Mouse (Mus musculus): ENCODE results near the gene Mrtfb. TPM values are rescaled to one million over a fixed set of nuclear protein-coding genes. Genes with fewer than 3 reads are reported as not detected.

Gene Mrtfb
- total RNA-seq (2021), result 10 to 100 TPM; 62.9 to 63.5 TPM

DNA sequence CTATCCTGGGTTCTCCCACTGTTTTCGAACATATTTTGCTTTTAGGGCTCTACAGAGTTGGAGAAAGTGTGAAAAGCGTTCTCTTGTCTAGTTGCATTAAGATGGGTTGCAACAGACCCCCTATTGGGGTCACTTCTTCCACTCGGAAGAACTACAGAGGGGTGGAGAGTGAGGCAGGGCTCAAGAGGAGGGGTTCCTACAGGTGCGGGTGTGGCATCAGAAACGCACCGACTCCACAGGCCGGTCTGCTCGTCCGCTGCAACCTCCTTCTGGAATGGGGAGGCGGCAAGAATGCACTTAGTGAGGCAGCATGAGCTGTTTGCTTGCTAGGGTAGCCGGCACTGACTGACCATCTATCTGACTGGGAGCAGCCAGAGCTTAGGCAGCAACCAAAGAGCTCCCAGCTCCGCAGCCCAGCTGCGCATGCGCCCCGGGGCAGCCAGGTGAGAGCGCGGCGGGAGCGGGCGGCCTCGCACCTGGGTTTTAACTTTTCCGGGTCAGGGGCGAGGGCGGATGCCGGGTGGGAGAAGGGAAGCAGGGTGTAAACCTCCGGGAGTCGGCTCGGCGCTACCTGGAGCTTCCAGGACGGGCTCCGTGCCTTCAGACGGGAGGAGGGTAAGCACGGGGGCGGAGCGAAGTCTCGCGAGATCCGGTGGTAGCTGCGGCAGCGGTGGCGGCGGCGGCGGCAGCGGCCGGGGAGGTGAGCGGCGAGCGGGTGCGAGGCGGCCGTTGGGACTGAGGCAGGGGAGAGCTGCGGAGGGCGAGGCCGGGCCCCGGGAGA lies at the start of gene Mrtfb:
Mrtfb (plus strand) TSS at position 627 of the 781 bp plus-strand sequence.
- intact Hi-C loops (cut with DNase I), result no loop called here
- peak; percentile 92 for DNase-seq

DNA sequence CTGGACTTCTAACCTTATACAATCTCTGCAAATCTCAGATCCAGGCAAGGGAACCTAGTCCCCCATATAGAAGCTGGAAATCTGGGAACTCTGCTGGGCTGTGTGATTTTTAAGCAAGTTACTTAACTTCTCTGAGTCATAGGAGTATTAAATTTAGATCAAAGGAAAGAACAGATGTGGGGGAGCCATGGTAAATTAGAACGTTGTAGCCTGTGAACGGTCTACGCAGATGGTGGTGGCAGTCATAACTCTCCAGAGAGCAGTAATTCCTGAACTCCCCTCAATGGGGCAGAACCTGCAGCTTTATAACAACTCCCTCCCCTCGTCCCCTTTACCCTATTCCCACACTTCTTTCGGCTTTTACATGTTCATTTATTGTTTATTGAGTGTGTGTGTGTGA lies 48.6 kb upstream of the Mrtfb start:
- intact Hi-C loops (cut with DNase I), result no loop called here
- DNase-seq, result no peak

DNA sequence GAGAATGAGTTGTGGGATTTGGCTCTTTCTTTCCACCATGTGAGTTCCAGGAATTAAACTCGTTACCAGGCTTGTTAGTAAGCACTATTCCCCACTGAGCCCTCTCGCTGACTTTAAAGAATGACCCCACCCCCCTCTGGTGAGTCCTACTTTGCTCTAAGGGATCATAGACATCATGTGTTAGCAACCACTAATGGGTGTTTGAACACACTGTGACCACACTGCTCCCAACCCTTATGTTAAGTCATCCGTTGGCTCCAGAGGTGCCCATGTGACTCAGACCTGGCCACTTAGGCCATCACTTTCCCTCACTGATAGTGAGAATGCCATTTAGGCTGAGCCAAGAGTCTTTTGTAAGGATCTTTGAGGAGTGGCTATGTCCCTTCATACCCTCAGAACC lies 48.2 kb upstream of the Mrtfb start:
- intact Hi-C loops (cut with DNase I), result no loop called here
- no peak for DNase-seq

DNA sequence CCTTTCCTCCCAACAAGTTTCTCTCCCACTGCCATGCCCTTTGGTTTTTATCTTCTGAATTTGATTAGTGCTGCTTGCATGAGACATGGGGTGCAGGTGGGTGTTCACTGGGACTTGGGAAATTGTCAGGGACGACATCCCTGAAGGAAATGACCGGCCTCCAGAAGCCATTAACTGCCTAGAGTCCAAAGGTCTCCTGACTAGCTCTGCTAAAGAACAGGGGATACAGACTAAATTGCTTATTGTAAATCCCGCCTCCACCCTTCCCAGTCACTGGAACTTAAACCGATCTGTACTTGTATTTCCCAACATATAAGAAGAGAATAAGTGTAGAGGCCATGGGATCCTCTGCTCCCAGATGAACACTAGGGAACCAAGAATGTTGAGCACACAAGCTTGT lies 43.5 kb upstream of the Mrtfb start:
- intact Hi-C loops (cut with DNase I), result no loop called here
- no peak for DNase-seq

DNA sequence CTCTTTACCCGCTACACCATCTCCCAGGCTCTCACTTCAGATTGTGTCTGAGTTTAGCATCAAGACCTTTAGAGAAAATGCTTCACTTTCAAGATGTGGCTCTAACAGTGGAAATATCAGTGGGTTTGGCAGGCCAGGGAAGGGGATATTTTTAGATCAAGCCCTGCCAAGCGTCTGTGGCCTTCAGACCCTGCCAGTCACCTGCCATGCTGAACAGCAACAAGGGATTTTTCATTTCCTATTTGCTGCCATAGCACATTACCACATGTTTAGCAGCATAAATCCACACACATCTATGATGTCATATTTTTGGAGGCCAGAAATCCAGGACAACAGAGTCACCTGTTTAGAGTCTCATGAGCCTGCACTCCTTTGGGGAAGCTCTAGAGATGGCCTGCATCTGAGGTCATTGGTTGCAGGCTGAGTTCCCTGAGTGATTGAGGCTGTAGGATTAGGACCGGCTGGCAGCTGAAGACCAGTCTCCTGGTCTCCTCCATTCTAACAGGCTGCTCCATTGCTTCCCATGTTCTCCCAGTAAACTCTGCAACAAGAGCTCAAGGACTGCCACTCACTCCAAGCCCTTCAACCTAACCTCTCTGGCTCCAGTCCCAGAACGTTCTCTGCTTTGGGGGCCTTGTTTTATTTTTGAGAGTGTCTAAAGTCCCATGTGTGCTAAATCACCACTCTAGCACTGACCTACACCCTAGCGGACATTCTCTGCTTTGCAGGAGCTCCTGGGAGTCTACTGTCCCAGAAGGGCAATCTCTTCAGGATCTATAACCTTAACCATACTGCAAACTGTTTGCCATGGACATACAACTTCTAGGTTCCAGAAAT lies 39.9 kb upstream of the Mrtfb start:
- intact Hi-C loops (cut with DNase I), result no loop called here
- DNase-seq, result no peak

DNA sequence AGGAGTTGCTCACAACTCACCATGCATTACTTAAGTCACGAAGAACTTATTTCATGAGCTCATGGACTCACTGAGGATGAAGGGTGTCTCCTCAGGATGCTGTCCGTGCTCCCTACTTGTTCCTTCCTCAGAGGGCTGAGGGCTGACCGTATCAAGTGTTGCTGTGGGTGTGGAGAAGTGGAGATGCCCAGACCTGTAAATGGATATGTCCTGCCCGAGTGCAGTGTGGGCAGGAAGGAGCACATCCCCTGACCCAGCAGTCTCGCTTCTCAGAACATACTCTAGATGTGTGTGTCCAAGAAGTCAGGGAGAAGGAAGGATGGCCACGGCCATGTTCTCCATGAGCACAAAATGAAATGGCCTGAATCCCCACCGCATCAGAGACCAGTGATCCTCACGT lies 38.3 kb upstream of the Mrtfb start:
- intact Hi-C loops (cut with DNase I), result no loop called here

DNA sequence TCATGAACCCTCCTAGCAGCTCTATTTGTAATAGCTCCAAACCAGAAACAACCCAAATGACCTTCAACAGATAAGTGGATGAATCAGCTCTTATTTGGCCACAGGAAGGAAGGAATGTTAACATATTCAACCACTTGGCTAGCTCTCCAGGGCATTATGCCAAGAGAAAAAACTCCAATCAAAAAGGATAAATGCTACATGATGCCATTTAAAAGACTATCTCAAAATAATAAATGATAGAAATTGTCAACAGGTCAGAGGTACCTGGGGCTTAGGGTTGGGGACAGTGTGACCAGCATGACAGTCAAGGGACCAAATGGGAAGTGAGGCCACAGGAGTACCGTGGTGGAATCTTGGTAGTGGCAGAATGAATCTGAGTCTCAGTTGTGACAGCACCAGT lies 34.8 kb upstream of the Mrtfb start:
- intact Hi-C loops (cut with DNase I), result no loop called here
- no peak for DNase-seq

More for the DNA sequence above, 38.3 kb upstream of the Mrtfb start:
- DNase-seq, result no peak

DNA sequence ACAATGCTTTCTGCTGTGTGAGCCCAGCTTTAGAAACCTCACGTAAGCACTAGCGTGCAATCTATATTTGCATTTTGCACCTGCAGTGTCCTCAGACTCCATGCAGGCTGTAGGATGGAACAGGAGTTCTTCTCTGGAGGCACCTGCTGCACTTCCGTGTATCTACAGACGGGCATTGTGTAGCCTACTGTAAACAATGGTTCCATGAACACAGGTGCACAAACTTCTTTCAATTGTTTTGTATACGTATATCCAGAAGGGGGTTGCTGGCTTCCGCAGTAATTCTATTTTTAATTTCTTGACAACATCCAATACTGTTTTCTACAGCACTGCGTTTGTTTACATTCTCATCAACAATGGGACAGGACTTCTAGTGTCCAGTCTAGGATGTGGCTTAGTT lies 24.2 kb upstream of the Mrtfb start:
- DNase-seq, result no peak
- intact Hi-C loops (cut with DNase I), result no loop called here

DNA sequence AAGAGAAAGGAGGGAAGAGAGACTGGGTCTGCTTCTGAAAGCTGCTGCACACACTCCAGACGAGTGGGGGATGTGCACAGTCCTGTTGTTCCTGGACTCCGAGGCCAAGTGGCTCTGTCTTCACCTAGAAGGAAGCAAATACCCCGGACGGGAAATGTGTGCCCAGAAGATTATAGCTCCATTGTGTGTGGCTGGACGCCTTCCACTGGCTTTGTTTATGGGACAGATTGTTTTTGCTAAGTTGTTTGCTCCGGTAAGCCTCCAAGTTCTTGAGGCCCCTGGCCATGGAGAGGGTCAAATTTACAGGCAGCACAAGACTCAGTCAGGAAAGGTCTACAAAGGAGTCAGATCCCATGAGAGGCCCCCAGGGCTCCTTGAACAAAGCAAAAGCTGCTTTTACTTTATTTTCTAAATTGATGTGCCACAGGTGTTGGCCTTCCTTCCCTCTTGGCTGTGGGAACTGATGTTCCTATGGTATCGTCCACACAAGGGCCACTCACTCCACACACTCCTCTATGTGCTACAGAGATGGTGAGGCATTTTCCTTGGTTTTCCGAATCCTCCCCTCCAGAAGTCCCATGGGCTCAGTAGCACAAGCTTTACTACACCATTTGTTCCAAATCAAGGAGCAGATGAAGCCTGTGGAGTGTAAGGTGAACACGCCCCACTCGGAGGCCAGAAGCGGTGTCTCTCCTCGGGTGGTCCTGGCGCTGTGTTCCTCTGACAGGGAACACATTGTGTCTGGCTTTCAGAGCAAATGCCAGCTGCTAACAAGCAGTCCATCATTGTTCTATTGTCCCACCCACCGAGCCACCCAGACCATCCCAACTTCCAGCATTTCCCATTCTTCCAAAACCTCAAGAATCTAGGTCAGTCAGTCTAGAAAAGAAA lies 23.1 kb upstream of the Mrtfb start:
- DNase-seq, result peak; percentile 21
- intact Hi-C loops (cut with DNase I), result no loop called here

DNA sequence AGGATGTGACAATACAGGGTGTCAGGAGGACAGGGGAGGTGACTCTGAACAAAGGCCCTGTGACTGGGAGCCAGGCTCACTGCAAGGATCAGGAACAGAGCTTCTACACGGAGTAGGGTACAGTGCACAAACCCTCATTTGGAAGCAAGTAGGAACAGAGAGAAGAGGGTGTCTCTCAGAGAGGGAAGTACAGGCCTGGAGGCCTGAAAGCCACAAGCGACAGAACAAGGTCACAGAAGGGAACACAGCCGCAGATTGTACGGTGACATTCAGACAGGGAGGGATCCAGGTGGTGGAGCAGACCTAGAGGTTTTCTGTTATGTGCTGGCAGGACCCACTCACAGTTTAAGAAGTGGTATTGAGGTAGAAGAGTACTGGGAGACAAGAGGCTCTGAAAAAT lies 17.2 kb upstream of the Mrtfb start:
- no peak for DNase-seq
- intact Hi-C loops (cut with DNase I), result no loop called here

DNA sequence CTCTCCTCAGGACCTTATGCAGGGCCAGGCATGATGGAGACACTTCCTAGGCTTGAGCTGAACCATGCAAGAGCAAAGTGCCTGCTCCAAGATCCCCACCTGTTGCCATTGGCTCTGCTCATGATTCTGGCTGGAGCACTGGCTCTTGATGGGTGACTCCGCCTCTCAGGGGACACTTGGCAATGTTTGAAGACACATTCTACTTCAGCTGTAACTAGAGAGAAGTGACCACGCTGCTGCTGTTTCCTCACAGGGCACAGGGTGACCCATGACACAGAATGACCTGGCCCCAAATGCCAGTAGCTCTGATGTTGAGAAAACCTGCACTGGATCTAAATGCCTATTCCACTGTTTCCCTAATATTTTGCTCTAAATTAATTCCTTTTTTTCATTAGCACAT lies 16.7 kb upstream of the Mrtfb start:
- intact Hi-C loops (cut with DNase I), result no loop called here
- DNase-seq, result no peak

DNA sequence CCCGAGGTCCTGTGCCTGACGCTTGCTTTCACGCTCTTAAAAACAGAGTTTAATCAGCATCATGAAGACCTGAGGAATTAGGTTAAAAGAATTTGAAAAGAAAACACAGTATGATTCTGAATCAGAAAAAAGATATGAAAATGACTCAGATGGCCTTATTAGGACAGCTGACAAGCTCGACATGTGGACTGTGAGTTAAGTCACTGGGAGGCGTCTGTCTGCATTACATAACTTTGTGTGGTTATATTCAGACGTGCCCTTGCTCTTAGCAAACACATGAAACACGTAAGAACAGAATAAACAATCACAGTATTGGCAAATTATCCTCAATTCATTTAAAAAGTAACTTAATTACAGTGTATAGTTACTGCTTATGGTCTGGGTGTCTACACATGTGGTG lies 16.0 kb upstream of the Mrtfb start:
- intact Hi-C loops (cut with DNase I), result no loop called here
- DNase-seq, result no peak

DNA sequence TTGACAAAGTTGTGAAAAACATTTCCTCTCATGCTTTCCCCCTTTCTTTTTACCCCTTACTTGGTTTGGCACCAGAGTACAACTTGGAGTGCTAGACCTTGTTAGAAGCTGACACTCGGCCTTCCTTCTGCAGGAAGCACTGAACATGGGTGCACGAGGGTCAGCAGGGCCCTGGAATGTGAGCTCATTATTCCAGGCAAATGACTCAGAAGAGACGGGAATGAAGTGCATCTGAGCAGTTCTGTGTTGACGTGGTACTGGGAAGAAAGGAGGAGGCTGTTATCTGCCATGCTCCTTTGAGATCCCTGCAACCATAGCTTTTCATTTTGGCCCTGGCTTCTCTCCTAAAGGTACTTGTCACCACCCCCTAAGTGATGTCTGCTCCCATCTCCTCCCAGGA lies 10.6 kb upstream of the Mrtfb start:
- intact Hi-C loops (cut with DNase I), result no loop called here
- DNase-seq, result no peak

DNA sequence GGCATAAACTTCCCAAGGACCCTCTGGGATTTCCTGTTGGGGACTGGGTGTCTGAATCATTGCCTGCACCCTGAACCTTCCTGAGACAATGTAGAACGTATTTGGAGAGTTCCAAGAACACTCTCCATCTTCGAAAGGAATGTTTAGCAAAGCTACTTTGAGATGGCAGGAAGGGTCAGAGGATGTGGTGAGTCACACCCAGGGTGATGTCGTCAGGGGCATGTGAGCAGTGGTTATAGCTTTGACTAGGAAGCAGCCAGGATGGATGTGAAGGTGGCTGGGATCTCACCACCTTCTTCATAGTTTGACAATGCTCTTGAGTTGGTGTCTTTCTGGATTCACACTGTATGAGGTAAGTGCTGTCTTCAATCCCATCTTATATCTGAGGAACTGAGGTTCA lies 9.4 kb upstream of the Mrtfb start:
- no peak for DNase-seq
- intact Hi-C loops (cut with DNase I), result no loop called here

DNA sequence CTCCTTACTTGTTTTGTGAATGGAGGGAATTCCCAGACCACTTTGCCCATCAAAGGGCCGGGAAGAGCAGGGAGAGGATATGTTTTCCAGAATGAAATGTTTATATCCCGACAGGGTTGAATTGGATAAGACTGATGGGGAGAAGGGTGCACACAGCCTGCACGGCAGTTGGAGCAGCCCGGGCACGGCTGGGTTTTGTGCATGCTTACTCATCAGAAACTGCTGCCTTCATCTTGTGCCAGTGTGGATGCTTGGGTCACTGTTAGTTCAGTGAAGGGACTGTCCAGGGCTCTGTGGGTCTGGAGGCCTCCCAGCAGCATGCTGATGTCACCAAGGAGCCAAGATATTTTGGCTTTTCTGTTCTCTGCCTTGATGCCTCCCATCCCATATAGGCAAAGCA lies 6.2 kb upstream of the Mrtfb start:
- intact Hi-C loops (cut with DNase I), result no loop called here

DNA sequence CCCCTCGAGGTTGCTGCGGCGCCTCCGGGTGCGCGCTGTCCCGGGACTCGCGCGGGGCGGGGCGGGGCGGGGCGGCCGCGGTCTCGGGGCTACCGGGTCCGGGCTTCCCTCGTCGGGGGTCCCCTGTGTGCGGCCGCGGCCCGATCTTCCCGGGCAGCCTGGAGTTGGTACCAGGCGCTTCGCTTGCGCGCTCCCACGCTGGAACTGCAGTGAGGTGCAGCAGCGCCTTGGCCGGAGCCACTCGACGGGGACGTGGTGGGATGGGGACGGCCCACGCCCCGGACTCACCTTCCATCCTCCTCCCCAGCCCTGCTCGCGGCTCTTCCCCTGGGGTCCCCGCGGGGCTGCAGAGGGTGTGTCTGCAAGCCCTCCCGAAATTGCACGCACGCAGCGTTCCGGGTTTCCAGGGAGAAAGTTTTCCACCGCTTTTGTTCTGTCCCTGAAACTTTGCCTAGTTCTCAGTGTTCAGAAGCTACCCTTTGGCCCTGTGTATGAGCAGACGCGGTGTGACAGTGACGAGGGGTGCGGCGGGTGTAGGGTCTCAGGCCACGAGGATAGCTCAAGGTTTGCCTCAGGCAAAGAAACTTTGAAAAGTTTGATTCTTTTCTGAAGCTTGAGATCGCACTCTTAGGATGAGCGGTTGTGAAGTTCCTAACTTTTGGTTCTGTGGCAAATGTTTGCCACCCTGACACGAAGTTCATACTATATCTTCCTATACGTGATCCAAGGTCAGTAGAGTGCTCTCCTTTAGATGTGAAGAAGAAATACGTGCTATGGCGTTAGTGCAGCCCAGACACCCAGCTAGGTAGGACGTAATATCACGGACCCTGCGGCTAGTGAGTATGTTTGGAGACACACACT lies 616 bp downstream of the Mrtfb start:
- intact Hi-C loops (cut with DNase I), result no loop called here
- peak; percentile 34 for DNase-seq

More for the DNA sequence above, 6.2 kb upstream of the Mrtfb start:
- DNase-seq, result no peak

DNA sequence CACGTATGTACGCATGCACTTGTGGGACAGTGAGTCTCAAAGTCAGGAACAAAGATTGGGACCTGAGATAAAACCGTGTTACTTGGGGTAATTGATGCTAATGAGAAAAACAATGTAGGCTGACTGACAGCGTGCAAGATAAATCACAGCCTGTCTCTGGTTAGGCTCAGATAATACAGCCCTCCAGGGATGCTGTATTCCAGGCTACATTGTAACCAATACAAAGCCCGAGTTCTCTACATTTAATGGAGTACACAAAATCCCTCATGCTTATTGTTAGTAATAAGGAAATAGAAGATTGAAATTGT lies 1.2 kb downstream of the Mrtfb start:
- no peak for DNase-seq
- intact Hi-C loops (cut with DNase I), result no loop called here

DNA sequence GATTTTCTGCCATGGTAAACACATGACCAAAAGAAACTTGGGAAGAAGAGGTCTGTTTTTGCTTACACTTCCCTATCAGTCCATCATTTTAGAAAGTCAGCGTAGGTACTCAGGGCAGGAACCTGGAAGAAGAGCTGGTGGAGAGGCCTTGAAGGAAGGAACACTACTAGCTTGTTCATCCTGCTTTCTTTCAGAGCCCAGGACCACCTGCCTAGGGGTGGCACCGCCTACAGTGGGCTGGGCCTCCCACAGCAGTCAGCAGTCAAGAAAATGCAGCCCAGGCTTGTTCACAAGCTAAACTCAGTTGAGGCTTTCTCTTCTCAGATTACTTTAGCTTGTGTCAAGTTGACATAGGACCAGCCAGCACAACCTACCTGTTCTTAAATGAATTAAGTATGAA lies 2.7 kb downstream of the Mrtfb start:
- intact Hi-C loops (cut with DNase I), result no loop called here

DNA sequence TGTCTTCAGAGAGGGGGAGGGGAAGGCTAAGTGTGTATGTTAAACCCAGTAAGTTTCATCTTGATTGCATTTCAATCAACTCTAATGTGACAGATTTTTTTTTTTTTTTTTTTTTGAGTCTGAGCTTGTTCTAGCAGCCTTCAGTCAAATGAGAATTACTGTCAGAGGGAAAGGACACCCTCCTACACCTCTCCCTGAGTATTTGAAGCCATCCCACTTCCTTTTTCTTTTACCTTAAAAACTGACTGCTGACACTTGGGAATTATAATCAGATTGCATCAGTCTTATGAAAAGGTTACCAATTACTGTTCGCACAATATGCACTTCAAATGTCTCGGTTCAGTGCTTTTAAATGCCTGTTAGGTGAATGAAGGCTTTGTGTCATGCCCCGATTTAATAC lies 10.0 kb downstream of the Mrtfb start:
- DNase-seq, result no peak
- intact Hi-C loops (cut with DNase I), result no loop called here

More for the DNA sequence above, 2.7 kb downstream of the Mrtfb start:
- no peak for DNase-seq

DNA sequence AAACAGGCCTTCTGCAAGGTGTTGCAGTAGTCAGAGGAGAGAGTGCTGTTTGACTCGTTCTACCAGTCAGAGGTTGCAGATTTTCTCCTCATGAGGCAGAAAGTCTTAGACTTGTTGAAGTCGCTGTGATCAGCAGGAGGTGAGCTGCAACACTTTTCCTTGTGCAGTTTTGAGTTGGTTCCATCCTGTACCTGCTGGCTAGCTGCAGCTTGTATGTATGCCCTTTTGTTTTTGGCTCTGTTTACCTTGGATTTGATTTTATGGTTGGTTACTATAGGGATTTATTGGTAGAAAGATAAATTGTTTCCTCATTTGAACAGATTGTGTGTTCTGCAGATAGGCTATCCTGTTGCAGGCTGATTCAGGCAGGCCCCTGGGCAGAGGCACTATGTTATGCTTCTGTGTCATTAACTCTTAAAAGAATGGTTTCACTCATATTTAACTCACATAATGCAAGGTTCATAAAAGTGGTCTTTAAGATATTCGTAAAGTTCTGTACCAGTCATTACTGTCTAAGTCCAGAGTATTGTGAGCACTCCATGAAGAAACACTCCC lies 11.1 kb downstream of the Mrtfb start:
- DNase-seq, result no peak
- intact Hi-C loops (cut with DNase I), result no loop called here

Measured in left cerebral cortex, postnatal 4 days (tissue).